Mouse (Mus musculus): ENCODE results near the gene Armcx4. TPM values are rescaled to one million over a fixed set of nuclear protein-coding genes. Genes with fewer than 3 reads are reported as not detected.

Armcx4 gene
- polyA plus RNA-seq (2014; fragmentation: Nextera tagmentation; extraction: Ambion mirVana): 6.9 and 7.6 TPM in 2 replicates

GRCm38 (mm10) chrX:134686267-134686666, at the start of gene Armcx4:
Gene Armcx4, plus strand, starts transcription at chrX:134686519.
- H3K9me3 ChIP-seq (ENCODE audit: control insufficient read depth, low read length): no peaks in the 10 kb centered on the region
- H3K36me3 ChIP-seq (ENCODE audit: control insufficient read depth, insufficient read depth, low read length): peaks cover 2% of the 10 kb centered on the region
- peak within 1 kb of the TSS; percentile 82 for H3K27ac ChIP-seq (ENCODE audit: low read depth, low read length)
- no peaks in the 10 kb centered on the region for H3K27me3 ChIP-seq (ENCODE audit: control insufficient read depth, insufficient read depth, low read length)
- H3K4me1 ChIP-seq (ENCODE audit: control insufficient read depth, insufficient read depth, low read length): peaks cover 3% of the 10 kb centered on the region; the same call in 1 of the 2 replicates
- H3K4me2 ChIP-seq: peak within 1 kb of the TSS; percentile 50
- WGBS: 33% methylated on average over 28 of the region's 33 CpGs
- peak within 1 kb of the TSS; percentile 65 for H3K9ac ChIP-seq (ENCODE audit: low read length)
- ATAC-seq (ENCODE audit: low FRiP score) (peak; percentile 96), DNase-seq (ENCODE audit: low spot score, missing footprints) (peak; percentile 96)
- peak within 1 kb of the TSS; percentile 55 for H3K4me3 ChIP-seq (ENCODE audit: low read depth, low read length)

GRCm38 (mm10) chrX:134641000-134641760, 45.1 kb upstream of the Armcx4 start:
- WGBS: 81% methylated on average over 10 of the region's 10 CpGs
- H3K4me1 ChIP-seq (ENCODE audit: control insufficient read depth, insufficient read depth, low read length): no peaks in the 10 kb centered on the region

GRCm38 (mm10) chrX:134646338-134646737, 40.0 kb upstream of the Armcx4 start:
- Histone ChIP-seq H3K9ac (ENCODE audit: low read length) (no peak overlapping the region), H3K27me3 (ENCODE audit: control insufficient read depth, insufficient read depth, low read length) (no peaks in the 10 kb centered on the region), H3K4me2 (no peak overlapping the region), H3K4me1 (ENCODE audit: control insufficient read depth, insufficient read depth, low read length) (no peaks in the 10 kb centered on the region), H3K9me3 (ENCODE audit: control insufficient read depth, low read length) (no peaks in the 10 kb centered on the region), H3K27ac (ENCODE audit: low read depth, low read length) (no peak overlapping the region), H3K36me3 (ENCODE audit: control insufficient read depth, insufficient read depth, low read length) (no peaks in the 10 kb centered on the region), H3K4me3 (ENCODE audit: low read depth, low read length) (no peak overlapping the region)
- DNase-seq (ENCODE audit: low spot score, missing footprints) (no peak), ATAC-seq (ENCODE audit: low FRiP score) (no peak)
- WGBS: 75% methylated on average over 1 of the region's 1 CpGs

More at GRCm38 (mm10) chrX:134641000-134641760, 45.1 kb upstream of the Armcx4 start:
- DNase-seq (ENCODE audit: low spot score, missing footprints): no peak
- H3K4me3 ChIP-seq (ENCODE audit: low read depth, low read length): no peak overlapping the region
- H3K9me3 ChIP-seq (ENCODE audit: control insufficient read depth, low read length): no peaks in the 10 kb centered on the region
- H3K36me3 ChIP-seq (ENCODE audit: control insufficient read depth, insufficient read depth, low read length): no peaks in the 10 kb centered on the region
- H3K27me3 ChIP-seq (ENCODE audit: control insufficient read depth, insufficient read depth, low read length): no peaks in the 10 kb centered on the region
- H3K27ac ChIP-seq (ENCODE audit: low read depth, low read length): no peak overlapping the region
- H3K9ac ChIP-seq (ENCODE audit: low read length): no peak overlapping the region
- no peak overlapping the region for H3K4me2 ChIP-seq
- no peak for ATAC-seq (ENCODE audit: low FRiP score)

GRCm38 (mm10) chrX:134647421-134647820, 38.9 kb upstream of the Armcx4 start:
- Histone ChIP-seq H3K4me1 (ENCODE audit: control insufficient read depth, insufficient read depth, low read length) (no peaks in the 10 kb centered on the region), H3K9ac (ENCODE audit: low read length) (no peak overlapping the region), H3K27me3 (ENCODE audit: control insufficient read depth, insufficient read depth, low read length) (no peaks in the 10 kb centered on the region), H3K4me3 (ENCODE audit: low read depth, low read length) (no peak overlapping the region), H3K4me2 (no peak overlapping the region), H3K9me3 (ENCODE audit: control insufficient read depth, low read length) (no peaks in the 10 kb centered on the region), H3K27ac (ENCODE audit: low read depth, low read length) (no peak overlapping the region), H3K36me3 (ENCODE audit: control insufficient read depth, insufficient read depth, low read length) (no peaks in the 10 kb centered on the region)
- ATAC-seq (ENCODE audit: low FRiP score) (no peak), DNase-seq (ENCODE audit: low spot score, missing footprints) (no peak)
- WGBS: 63% methylated on average over 8 of the region's 8 CpGs

GRCm38 (mm10) chrX:134648031-134648692, 38.2 kb upstream of the Armcx4 start:
- H3K4me2 ChIP-seq: no peak overlapping the region
- H3K36me3 ChIP-seq (ENCODE audit: control insufficient read depth, insufficient read depth, low read length): no peaks in the 10 kb centered on the region
- no peak overlapping the region for H3K9ac ChIP-seq (ENCODE audit: low read length)
- DNase-seq (ENCODE audit: low spot score, missing footprints) (peak; percentile 98), ATAC-seq (ENCODE audit: low FRiP score) (peak; percentile 72; the same call in 1 of the 2 replicates)
- no peaks in the 10 kb centered on the region for H3K9me3 ChIP-seq (ENCODE audit: control insufficient read depth, low read length)
- no peaks in the 10 kb centered on the region for H3K4me1 ChIP-seq (ENCODE audit: control insufficient read depth, insufficient read depth, low read length)
- no peak overlapping the region for H3K27ac ChIP-seq (ENCODE audit: low read depth, low read length)
- H3K4me3 ChIP-seq (ENCODE audit: low read depth, low read length): no peak overlapping the region
- H3K27me3 ChIP-seq (ENCODE audit: control insufficient read depth, insufficient read depth, low read length): no peaks in the 10 kb centered on the region
- 24% methylated on average over 11 of the region's 11 CpGs for WGBS

GRCm38 (mm10) chrX:134652061-134652460, 34.3 kb upstream of the Armcx4 start:
- no peak overlapping the region for H3K4me3 ChIP-seq (ENCODE audit: low read depth, low read length)
- no peak for ATAC-seq (ENCODE audit: low FRiP score)
- 62% methylated on average over 1 of the region's 1 CpGs for WGBS

GRCm38 (mm10) chrX:134661586-134661985, 24.7 kb upstream of the Armcx4 start:
- Histone ChIP-seq H3K4me2 (no peak overlapping the region), H3K9ac (ENCODE audit: low read length) (no peak overlapping the region), H3K9me3 (ENCODE audit: control insufficient read depth, low read length) (no peaks in the 10 kb centered on the region), H3K36me3 (ENCODE audit: control insufficient read depth, insufficient read depth, low read length) (no peaks in the 10 kb centered on the region), H3K4me1 (ENCODE audit: control insufficient read depth, insufficient read depth, low read length) (no peaks in the 10 kb centered on the region), H3K27me3 (ENCODE audit: control insufficient read depth, insufficient read depth, low read length) (no peaks in the 10 kb centered on the region), H3K27ac (ENCODE audit: low read depth, low read length) (no peak overlapping the region), H3K4me3 (ENCODE audit: low read depth, low read length) (no peak overlapping the region)
- WGBS: 83% methylated on average over 5 of the region's 5 CpGs
- no peak for DNase-seq (ENCODE audit: low spot score, missing footprints)
- ATAC-seq (ENCODE audit: low FRiP score): no peak

More at GRCm38 (mm10) chrX:134652061-134652460, 34.3 kb upstream of the Armcx4 start:
- DNase-seq (ENCODE audit: low spot score, missing footprints): no peak
- no peaks in the 10 kb centered on the region for H3K4me1 ChIP-seq (ENCODE audit: control insufficient read depth, insufficient read depth, low read length)
- H3K36me3 ChIP-seq (ENCODE audit: control insufficient read depth, insufficient read depth, low read length): no peaks in the 10 kb centered on the region
- H3K9me3 ChIP-seq (ENCODE audit: control insufficient read depth, low read length): no peaks in the 10 kb centered on the region
- H3K9ac ChIP-seq (ENCODE audit: low read length): no peak overlapping the region
- H3K27me3 ChIP-seq (ENCODE audit: control insufficient read depth, insufficient read depth, low read length): no peaks in the 10 kb centered on the region
- no peak overlapping the region for H3K4me2 ChIP-seq
- H3K27ac ChIP-seq (ENCODE audit: low read depth, low read length): no peak overlapping the region

- 0 out of 2 replicates have a peak, but pooled peaks cover 4% of the 10 kb centered on the region for H3K4me1 ChIP-seq (ENCODE audit: control insufficient read depth, insufficient read depth, low read length)
- H3K27ac ChIP-seq (ENCODE audit: low read depth, low read length): peak overlapping the region; percentile 9; the same call in 1 of the 2 replicates
- ATAC-seq (ENCODE audit: low FRiP score) (peak; percentile 83), DNase-seq (ENCODE audit: low spot score, missing footprints) (peak; percentile 87)
- H3K9ac ChIP-seq (ENCODE audit: low read length): no peak overlapping the region
- H3K4me3 ChIP-seq (ENCODE audit: low read depth, low read length): no peak overlapping the region
- H3K27me3 ChIP-seq (ENCODE audit: control insufficient read depth, insufficient read depth, low read length): no peaks in the 10 kb centered on the region
- no peak overlapping the region for H3K4me2 ChIP-seq
- H3K36me3 ChIP-seq (ENCODE audit: control insufficient read depth, insufficient read depth, low read length): no peaks in the 10 kb centered on the region
- no peaks in the 10 kb centered on the region for H3K9me3 ChIP-seq (ENCODE audit: control insufficient read depth, low read length)
- 12% methylated on average over 5 of the region's 5 CpGs for whole genome bisulfite sequencing
Observed at GRCm38 (mm10) chrX:134675022-134675421, 11.3 kb upstream of the Armcx4 start.

GRCm38 (mm10) chrX:134675959-134676358, 10.4 kb upstream of the Armcx4 start:
- Histone ChIP-seq H3K36me3 (ENCODE audit: control insufficient read depth, insufficient read depth, low read length) (no peaks in the 10 kb centered on the region), H3K4me2 (no peak overlapping the region), H3K27me3 (ENCODE audit: control insufficient read depth, insufficient read depth, low read length) (no peaks in the 10 kb centered on the region), H3K4me3 (ENCODE audit: low read depth, low read length) (no peak overlapping the region), H3K9me3 (ENCODE audit: control insufficient read depth, low read length) (no peaks in the 10 kb centered on the region), H3K4me1 (ENCODE audit: control insufficient read depth, insufficient read depth, low read length) (0 out of 2 replicates have a peak, but pooled peaks cover 4% of the 10 kb centered on the region), H3K9ac (ENCODE audit: low read length) (no peak overlapping the region), H3K27ac (ENCODE audit: low read depth, low read length) (no peak overlapping the region)
- DNase-seq (ENCODE audit: low spot score, missing footprints) (no peak), ATAC-seq (ENCODE audit: low FRiP score) (peak; percentile 63; the same call in 1 of the 2 replicates)
- WGBS: 34% methylated on average over 1 of the region's 1 CpGs
